Mouse (Mus musculus) CD4-positive naive resting alpha-beta T cell, adult 57 days (primary cell): ENCODE measurements around the gene Dmxl2. TPM values are rescaled to one million over a fixed set of nuclear protein-coding genes. Genes with fewer than 3 reads are reported as not detected.

ENCODE experiments used
- total RNA-seq: library from RNA; stranded (reverse); gene quantifications from one replicate; pipeline ENCODE4 v1.2.4, GENCODE M21; 2023

Gene Dmxl2
- 0.56 TPM for total RNA-seq

GRCm38 (mm10) chr9:54501453-54502110, at the start of gene Dmxl2:
Dmxl2 (minus strand) TSS chr9:54501626.

GRCm38 (mm10) chr9:54538684-54539083, 37.3 kb upstream of the Dmxl2 start, which contains the start of gene Sh2d7:
Sh2d7 (plus strand) TSS chr9:54538984.

Other genes starting within 250 kb of the Dmxl2 start
- gene Cyp19a1, start 233.5 kb downstream of the Dmxl2 start, total RNA-seq = not detected
- gene Gldn, start 215.1 kb downstream of the Dmxl2 start, total RNA-seq = not detected
- gene Sh2d7, start 37.4 kb upstream of the Dmxl2 start, total RNA-seq = not detected
- not detected for gene Cib2, start 58.6 kb upstream of the Dmxl2 start, total RNA-seq
- gene Idh3a, start 84.7 kb upstream of the Dmxl2 start, total RNA-seq = 41.4 TPM
- gene Acsbg1, start 160.2 kb upstream of the Dmxl2 start, total RNA-seq = 9.2 TPM
- 15.8 TPM for gene Dnaja4, start 197.2 kb upstream of the Dmxl2 start, total RNA-seq
- 46.5 TPM for gene Wdr61, start 232.9 kb upstream of the Dmxl2 start, total RNA-seq